Mouse (Mus musculus) erythroid progenitor cell, adult 5-6 weeks (primary cell): ENCODE data around the gene Smyd5. TPM values are rescaled to one million over a fixed set of nuclear protein-coding genes. Genes with fewer than 3 reads are reported as not detected.
"Not testable (repeated sequence)": the region's sequence is repeated elsewhere in the genome, so short reads cannot be mapped to it uniquely, and the experiment has no call there.

Experiments used
- ATAC-seq: replicated peaks from 2 replicates; pipeline ENCODE4 v1.8.0; 2016; ENCODE audit warnings: moderate number of reproducible peaks, mild to moderate bottlenecking, moderate TSS enrichment, inconsistent platforms; ENCODE audit not compliant: poor library complexity, low FRiP score, severe bottlenecking
- total RNA-seq, 2 experiments: library from RNA; stranded (forward) in 1 of 2; stranded (reverse) in 1 of 2; fragments of 150-400 nt in 1 of 2; fragments of 186-747, 209-891 nt in 1 of 2; gene quantifications; 2 replicates each; pipeline versions ENCODE4 v1.2.3 to v1.2.4; 2015 to 2017; ENCODE audit warnings: low replicate concordance in 2 of 2

Smyd5 gene
- total RNA-seq, 2 experiments from 2014 or later, result 6.2 to 6.7 TPM

GRCm38 (mm10) chr6:85444266-85444965, 12.6 kb downstream of the Smyd5 start:
- ATAC-seq, result no peak

DNA sequence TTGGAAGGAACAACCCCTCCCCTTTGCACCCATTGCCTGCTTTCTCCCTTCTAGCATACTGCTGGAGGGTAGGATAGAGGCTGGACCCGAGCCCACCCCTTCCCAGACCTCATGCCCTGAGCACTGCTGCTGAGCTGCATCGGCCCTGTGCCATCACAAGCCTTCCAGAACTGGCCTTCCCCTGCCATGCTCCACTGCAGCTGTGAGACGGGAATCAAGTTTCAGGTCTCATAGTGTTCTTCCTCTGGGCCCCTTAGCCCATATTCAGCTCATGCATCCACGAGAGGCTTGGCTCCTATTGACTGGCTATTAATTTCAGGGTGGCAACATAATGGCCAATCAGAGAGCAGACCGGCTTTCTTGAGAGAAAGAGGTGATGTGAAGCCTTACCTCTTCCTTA, 13.5 kb downstream of the Smyd5 start:
- ATAC-seq, result no peak

DNA sequence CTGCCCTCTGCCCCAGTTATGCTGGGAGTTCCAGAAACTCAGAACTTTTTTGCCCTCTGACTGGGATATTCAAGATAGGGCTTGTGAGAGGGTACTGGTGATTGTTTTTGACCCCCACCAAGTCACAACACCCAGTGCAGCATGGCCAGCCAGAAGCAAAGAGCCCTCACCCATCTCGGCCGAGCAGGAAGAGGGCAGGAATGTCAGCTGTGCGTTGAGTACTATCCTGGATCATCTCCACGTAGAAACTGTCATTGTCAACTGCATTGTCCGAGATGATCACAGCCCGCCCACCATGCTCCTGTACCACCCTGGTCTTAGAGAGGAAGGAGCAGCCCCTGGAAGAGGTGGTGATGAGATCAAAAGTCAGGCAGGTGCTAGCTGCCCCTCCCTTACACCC, 15.6 kb downstream of the Smyd5 start:
- ATAC-seq, result no peak

DNA sequence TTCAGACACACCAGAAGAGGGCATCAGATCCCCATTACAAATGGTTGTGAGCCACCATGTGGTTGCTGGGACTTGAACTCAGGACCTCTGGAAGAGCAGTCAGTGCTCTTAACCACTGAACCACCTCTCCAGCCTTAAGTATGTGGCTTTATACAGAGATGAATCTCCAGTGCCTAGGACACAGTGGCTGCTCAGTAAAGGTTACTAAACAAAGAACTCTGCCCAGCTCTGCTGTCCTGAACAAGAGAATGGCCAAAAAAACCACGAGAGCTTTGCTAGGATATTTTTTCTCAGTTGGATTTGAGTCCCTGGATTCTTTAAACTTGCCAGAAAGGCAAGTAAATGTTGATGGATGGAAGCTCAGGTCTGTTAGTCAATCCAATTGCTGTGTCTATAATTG, 18.4 kb downstream of the Smyd5 start:
- ATAC-seq, result not testable (repeated sequence)

GRCm38 (mm10) chr6:85450697-85451663, 19.2 kb downstream of the Smyd5 start, which contains the start of gene Cct7:
Gene Cct7, plus strand, starts transcription at chr6:85451514.
- peak; percentile 88 for ATAC-seq

DNA sequence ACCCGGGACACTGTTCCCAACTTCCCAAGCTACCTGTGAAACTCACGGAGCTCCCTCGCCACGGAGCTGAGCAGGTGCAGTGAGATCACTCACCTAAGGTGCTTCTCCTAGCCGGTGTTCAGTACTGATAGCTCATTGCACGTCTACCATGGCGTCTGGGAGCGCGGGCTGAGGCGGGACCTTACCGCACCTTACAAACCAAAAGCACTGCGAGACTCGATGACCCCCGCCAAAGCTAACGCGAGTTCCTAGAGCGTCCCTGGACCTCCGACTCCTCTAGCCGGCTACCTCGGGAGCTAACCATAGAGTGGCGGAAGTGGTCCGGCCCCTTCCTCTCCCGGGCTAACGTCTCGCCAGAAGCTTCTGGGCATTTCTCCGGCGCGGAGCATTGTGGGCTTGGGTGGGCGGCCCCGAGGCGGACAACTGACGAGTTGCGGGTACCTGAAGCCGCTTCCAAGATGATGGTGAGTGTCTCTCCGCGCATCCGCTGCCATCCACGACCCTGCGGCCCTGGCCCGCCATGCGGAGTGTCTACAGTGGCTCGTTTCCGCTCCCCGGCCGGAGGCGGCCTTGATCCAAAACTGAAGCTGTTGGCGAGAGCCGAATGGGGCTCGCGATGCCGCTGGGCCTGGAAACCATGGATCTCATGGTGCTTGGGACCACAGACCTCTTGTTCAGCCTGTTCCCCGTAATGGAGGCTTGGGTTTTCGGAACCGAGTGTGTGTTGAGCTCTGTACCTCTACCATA, 20.0 kb downstream of the Smyd5 start, which contains the start of gene Pradc1:
Pradc1 (minus strand) TSS at position 307 of the 747 bp plus-strand sequence.
- ATAC-seq, result peak; percentile 66

GRCm38 (mm10) chr6:85452411-85452665, 20.5 kb downstream of the Smyd5 start:
- ATAC-seq, result no peak

DNA sequence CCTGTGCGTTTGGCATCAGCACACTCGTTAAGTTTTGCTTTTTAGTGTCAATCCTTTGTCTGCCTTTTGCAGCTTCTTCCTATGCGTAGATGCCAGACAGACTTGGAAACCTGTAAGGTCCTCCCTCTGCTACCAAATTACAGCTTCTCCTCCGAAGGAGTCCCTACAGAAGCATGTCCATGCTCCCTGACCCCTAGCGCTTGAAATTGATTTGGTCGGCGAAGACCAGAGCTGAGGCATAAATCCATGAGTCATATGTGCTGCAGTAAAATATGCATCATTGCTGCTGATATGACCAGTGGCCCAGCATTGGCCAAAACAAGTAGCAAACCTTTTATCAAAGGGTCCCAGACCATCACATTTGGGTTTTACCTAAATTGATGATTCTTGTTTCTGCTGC, 21.0 kb downstream of the Smyd5 start:
- 0 out of 2 replicates have a peak, but pooled peaks have one; percentile 20 for ATAC-seq

DNA sequence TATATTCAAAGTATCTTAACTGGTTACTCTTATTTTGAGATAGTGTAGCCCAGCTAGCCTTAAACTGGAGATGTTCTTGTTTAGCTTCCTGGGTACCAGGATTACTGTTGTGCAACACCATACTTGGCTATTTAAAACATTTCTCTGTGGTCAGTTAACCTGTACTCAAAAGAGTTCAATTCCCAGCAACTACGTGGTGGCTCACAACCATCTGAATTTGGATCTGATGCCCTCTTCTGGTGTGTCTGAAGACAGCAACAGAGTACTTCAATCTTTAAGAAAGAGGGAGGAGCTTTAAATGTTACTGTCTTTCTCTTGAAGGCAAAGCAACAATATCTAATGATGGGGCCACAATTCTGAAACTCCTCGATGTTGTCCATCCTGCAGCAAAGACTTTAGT, 27.8 kb downstream of the Smyd5 start:
- no peak for ATAC-seq

DNA sequence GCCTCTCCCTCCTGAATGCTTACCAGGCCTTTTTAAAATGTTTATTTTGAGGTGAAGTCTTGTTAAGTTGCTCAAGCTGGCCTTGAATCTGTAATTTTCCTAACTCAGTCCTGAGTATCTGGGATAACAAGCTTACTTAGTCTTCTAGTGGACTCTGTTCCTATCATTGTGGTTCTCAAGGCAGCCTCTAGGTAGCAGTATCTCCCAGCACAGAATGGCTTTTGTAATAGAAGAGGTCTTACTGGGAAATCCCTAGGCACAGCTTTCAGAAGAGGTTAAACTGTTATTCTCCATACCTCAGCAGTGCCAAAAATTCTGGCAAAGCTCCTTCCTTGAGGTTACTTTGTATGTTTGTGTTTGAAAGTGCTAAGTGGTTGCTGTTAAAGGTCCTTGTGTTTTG, 33.6 kb downstream of the Smyd5 start:
- no peak for ATAC-seq

DNA sequence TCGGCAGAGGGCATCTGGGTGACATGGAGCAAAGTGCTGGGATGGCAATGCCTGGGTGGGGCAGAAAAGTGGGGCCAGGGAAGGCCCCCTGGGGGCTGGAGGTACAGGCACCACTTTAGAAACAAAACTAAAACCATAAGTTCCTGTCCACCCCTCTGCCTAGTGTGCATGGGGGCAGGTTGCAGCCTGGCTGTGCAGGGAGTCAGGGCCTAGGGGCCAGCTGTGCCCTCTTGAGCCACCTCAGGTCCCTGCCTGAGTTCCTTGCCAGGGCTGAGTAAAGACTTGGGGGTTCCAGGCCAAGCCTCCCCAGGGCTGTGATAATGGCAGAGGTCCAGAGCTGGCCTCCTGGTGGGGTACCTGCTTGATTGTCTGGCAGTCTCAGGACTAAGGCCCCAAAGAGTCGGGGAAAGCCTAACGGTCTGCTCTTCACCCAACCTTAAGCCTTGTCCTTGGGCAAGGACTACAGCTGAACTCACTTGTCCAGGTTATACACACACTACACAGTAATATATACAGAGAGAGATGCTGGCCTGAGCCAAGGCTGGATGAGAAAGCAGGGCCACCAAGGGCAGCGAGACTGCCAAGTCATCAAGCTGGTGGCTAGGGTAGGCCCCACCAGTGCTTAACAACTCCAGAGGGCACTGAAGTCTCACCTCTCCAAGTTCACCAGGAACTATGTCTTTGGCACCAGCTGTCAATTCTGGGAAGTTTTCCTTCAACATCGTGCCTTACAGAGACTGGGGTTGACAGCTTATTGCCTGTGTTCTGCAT, 38.1 kb downstream of the Smyd5 start:
- ATAC-seq, result no peak

DNA sequence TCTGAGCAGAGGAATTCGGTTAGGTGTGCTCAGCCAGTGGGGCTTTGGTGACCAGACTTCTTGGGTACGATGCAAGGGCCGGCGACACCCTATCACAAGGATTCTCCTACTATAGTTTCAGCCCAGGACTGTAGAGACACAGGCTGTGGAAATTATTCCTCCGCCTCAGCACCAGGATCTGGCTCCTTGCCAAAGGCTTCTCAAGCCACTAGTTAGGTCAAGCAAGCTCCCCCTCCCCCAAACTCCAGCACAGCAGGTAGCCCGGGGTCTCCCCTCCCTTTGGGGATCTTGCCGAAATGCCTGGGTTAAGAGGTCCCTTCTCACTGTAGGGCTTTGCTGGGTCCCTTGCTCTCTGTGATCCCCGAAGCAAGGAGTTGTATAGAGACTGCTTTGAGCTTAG, 40.2 kb downstream of the Smyd5 start:
- no peak for ATAC-seq

DNA sequence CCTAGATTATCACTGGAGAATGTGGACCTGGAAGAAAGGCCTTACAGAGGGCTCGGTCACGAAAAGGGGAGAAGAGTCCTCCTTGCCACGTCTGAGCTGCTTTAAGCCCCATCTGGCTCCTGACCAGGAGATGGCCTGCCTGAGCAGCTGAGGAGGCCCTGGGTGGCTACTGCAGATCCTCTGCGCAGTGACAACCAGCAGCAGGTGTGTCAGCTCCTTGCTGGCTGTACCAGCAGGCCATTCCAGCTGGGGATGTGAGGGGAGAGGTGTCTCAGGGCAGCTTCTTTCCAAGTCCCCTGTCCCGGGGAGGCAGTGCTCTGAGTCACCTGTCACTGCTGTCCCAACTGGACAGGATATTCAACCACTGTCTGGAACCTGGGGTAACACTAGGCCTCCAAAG, 40.8 kb downstream of the Smyd5 start:
- ATAC-seq, result no peak

DNA sequence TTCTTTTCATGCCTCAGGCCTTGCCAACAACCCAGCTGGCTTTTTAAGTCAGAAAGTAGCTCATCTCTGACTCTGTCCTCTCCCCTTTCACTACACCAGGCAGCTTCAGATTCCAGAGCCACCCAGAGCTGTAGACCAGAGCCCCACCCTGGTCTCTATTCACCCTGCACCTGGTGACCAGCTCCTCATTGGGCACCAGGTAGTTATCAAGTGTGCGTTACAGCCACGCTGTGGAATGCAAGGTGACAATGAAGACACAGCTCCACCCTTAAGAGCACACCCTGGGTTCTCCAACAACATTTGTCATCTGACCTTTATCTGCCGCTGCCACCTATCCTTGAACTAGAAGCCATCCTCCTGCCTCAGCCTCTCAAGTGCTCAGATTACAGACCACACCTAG, 43.8 kb downstream of the Smyd5 start:
- no peak for ATAC-seq

GRCm38 (mm10) chr6:85477366-85477917, 45.7 kb downstream of the Smyd5 start:
- no peak for ATAC-seq

- ATAC-seq, result no peak
Observed at GRCm38 (mm10) chr6:85478416-85478815, 46.6 kb downstream of the Smyd5 start.

DNA sequence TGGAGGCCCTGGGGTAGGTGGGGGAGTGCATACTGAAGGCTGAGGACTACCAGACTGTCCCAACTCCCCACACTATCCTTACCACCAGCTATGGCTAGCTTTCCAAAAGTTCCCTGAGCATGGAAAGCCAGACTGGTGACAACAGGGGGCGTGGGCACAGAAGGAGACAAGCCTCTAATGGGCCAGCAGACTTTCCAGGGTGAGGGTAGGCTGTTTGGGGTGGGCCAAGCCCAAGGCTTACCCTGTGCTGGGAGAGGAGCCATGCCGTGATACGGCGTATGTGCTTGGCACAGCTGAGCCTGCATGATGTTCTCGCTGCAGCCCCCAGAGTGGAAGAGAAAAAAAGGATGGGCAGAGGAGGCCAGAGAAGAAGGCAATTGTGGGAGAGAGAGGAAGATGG, 48.2 kb downstream of the Smyd5 start:
- no peak for ATAC-seq

DNA sequence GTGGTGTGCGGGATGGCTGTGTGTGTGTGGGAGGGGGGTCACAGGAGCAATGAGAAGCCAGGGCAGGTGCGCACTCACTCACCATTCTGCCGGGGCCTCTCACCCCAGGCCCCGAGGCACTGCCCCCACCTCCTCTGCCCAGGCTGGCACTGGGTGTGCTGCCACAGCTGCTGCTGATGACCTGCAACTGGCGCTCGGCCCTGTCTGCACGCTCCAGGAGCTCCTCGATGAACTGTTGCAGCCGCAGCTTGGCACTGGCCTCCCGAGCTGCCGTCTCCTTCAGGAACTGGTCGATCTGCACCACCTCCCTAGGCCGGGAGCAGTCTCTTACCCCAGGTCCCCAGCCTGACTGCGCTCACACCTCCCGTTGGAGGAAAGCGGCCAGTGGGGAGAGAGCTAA, 48.9 kb downstream of the Smyd5 start:
- no peak for ATAC-seq
